Mouse (Mus musculus): ENCODE data around the gene Zfpm1.

The Zfpm1 gene

DNA sequence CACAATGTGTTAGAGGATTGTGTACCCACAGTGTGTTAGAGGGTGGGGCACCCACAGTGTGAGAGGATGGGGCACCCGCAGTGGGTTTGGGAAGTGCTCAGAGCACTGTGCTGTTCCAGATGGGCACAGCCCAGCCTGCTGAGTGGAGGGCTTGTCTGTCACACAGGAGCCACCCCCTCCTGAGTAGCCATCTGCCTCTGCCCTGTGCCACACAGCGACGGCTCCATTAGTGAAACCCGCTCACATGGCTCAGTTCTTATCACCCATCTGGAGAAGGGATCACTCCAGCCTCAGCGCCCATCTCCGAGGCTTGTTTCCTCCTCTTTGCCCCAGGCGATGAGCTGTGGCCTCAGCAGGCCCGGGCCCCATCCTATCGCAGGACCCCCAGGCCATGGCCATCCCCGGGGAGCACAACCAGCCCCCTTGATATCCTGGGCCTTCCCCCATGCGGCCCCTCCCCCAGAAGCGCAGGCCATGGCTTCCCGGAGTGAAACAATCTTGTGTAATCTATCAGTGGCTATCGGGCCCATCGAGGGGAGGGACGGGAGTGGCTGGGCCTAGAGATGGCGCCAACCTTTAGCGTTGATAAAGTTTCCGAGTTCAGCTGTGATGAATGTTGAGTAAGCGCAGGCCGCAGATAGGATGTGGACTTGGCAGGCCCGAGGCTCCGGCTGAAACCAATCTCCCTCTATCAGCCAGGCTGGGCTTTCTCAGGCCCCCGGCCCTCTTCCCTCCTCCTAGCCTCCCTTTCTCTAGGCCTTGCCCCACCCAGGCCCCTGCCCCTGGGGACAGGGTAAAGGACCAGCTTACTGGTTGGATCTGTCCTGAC, 14.4 kb downstream of the Zfpm1 start:
- DNase-seq (ENCODE audit: low spot score in 2 of 2), result no peak

- DNase-seq (ENCODE audit: low spot score in 2 of 2), result no peak
Measured at GRCm38 (mm10) chr8:122299581-122300254, 17.8 kb downstream of the Zfpm1 start.

GRCm38 (mm10) chr8:122301081-122301480, 19.1 kb downstream of the Zfpm1 start:
- DNase-seq (ENCODE audit: low spot score in 2 of 2), result no peak

- no peak for DNase-seq (ENCODE audit: low spot score in 2 of 2)
Measured at GRCm38 (mm10) chr8:122301866-122302265, 19.9 kb downstream of the Zfpm1 start.

DNA sequence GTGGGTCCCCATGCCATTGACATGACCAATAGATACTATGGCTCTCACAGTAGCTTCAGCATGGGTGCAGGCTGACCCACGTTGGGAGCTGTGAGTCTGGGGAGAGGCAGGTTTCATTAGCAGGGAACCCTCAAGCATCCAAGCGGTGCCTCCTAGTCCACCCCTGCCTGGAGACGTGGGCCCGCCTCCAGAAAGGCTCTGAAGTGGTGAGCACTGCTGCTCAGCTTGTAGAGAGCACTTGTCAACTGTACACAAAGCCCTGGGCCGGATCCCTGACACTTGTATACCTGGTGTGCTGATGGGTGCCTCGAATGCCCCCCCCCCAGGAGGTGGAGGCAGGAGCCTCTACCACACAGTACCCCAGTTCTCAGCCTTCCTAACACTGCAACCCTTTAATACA, 21.5 kb downstream of the Zfpm1 start:
- no peak for DNase-seq (ENCODE audit: low spot score in 2 of 2)

GRCm38 (mm10) chr8:122304058-122304457, 22.1 kb downstream of the Zfpm1 start:
- no peak for DNase-seq (ENCODE audit: low spot score in 2 of 2)

GRCm38 (mm10) chr8:122306660-122307399, 24.9 kb downstream of the Zfpm1 start:
- DNase-seq (ENCODE audit: low spot score in 2 of 2), result no peak

GRCm38 (mm10) chr8:122307836-122308235, 25.9 kb downstream of the Zfpm1 start:
- DNase-seq (ENCODE audit: low spot score in 2 of 2), result no peak

GRCm38 (mm10) chr8:122309272-122309671, 27.3 kb downstream of the Zfpm1 start:
- no peak for DNase-seq (ENCODE audit: low spot score in 2 of 2)

DNA sequence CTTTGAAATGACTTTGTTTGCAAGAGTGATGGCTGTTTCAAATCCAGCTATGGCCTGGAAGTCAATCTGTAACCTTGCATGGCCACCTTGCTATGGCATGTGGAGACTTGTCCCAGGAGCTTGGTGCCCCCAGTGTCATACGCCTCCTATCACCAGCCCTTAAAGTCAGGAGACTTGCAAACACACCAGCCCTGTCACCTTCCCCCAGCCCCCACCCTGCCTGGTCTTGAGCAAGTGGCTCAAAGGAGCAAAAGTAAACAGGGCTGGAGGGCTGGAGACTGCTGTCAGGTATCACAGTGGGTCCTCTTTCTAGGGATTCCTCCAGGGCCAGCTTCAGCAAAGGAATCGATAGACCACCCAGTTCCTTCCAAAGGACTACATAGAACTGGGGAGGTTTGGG, 29.2 kb downstream of the Zfpm1 start:
- DNase-seq (ENCODE audit: low spot score in 2 of 2), result no peak

GRCm38 (mm10) chr8:122312553-122312952, 30.6 kb downstream of the Zfpm1 start:
- DNase-seq (ENCODE audit: low spot score in 2 of 2), result no peak

- no peak for DNase-seq (ENCODE audit: low spot score in 2 of 2)
Measured at GRCm38 (mm10) chr8:122313310-122313709, 31.4 kb downstream of the Zfpm1 start.

GRCm38 (mm10) chr8:122314899-122315496, 33.1 kb downstream of the Zfpm1 start:
- DNase-seq (ENCODE audit: low spot score in 2 of 2), result no peak

- no peak for DNase-seq (ENCODE audit: low spot score in 2 of 2)
Measured at GRCm38 (mm10) chr8:122316402-122316801, 34.5 kb downstream of the Zfpm1 start.

DNA sequence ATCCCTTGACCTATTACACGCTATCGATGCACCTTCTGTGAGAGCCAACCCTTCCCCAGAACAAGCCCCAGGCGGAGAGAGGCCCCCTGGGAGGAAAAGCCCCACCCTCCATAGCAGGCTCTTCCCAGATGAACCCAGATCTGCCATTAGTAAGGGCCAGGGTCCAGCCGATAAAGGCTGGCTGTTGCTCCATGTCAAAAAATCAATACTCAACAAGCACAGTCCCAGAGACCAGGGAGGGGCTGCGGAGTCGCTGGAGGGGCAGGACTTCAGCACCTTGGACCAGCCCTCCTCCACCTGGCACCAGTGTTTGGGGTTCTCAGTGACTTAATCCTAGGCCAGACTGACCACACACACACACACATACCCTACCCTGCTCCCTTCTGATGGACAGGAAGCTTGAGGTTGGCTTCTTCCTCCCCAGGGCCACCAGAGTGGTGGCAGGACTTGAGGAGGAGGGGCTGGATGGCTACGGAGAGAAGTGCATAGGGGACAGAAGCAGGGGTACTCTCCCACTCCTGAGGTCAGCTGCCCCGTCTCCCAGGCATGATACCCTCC, 36.1 kb downstream of the Zfpm1 start:
- DNase-seq (ENCODE audit: low spot score in 2 of 2), result no peak

- no peak for DNase-seq (ENCODE audit: low spot score in 2 of 2)
Measured at GRCm38 (mm10) chr8:122319045-122319707, 37.2 kb downstream of the Zfpm1 start.

DNA sequence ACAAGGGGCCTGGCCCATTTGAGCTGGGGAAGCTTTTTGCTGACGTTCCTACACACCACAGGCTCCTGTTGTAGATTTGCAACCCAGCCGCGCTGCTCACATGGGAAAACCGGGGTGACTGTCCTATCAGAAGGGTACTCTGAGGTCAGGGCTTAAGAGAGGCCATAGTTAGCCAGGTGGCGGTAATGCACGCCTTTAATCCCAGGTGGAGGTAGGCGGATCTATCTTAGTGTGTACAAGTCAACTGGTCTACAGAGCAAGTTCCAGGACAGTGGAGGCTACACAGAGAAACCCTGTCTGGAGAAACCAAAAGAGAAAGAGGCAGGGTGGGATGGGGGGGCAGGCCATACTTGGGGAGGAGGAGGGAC, 37.8 kb downstream of the Zfpm1 start:
- no peak for DNase-seq (ENCODE audit: low spot score in 2 of 2)

- no peak for DNase-seq (ENCODE audit: low spot score in 2 of 2)
Measured at GRCm38 (mm10) chr8:122320541-122320940, 38.6 kb downstream of the Zfpm1 start.

DNA sequence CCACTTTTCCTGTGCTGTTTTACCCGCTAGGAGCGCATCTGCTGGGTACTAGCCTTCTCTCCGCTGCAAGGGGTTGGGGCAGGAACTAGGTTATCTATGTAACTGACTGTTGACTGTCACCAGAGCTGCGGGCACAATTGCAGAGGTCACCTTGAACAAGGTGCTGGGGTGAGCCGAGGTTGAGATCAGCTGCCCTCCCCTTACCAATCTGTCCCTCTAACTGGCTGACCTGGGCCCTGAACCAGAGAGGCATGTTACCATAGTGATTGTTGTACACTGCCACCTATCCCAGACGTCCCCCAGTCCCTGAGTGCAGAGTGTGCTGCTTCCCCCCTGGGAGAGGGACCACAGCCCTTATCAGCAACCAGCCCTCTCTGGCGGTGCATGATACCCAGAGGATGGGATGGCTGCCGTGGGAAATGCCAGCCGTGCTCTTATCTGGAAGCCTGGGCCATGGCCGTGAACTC, 39.5 kb downstream of the Zfpm1 start:
- DNase-seq (ENCODE audit: low spot score in 2 of 2), result no peak

- no peak for DNase-seq (ENCODE audit: low spot score in 2 of 2)
Measured at GRCm38 (mm10) chr8:122322126-122322525, 40.2 kb downstream of the Zfpm1 start.

GRCm38 (mm10) chr8:122322792-122323191, 40.9 kb downstream of the Zfpm1 start:
- no peak for DNase-seq (ENCODE audit: low spot score in 2 of 2)

Measured in left cerebral cortex, adult 9 months (tissue).